Mouse (Mus musculus): Measurements from ENCODE around the gene B3gntl1.

B3gntl1 gene

GRCm38 (mm10) chr11:121648166-121648565, 24.8 kb downstream of the B3gntl1 start:
- no peak for DNase-seq (ENCODE audit: low spot score)

GRCm38 (mm10) chr11:121647321-121647720, 25.6 kb downstream of the B3gntl1 start:
- DNase-seq (ENCODE audit: low spot score) = no peak

DNA sequence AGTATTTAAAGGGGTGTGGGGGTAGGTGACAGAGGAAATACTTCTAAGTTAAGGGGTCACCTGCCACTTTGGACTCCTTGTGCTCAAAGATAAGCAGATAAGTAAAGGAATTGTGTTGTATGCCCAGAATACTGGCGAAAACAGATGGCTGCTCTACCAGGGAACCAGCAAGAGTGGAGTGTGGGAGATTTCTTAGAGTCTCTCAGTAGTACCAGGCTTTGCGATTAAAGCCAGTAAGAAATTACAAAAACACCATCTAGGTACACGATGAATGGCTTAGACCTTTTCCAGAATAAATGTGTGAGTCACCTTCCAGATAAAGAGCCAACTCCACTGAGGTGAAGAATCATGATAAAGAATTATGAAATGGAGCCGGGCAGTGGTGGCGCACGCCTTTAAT, 27.6 kb downstream of the B3gntl1 start:
- no peak for DNase-seq (ENCODE audit: low spot score)

GRCm38 (mm10) chr11:121641501-121642145, 31.3 kb downstream of the B3gntl1 start:
- DNase-seq (ENCODE audit: low spot score) = no peak

DNA sequence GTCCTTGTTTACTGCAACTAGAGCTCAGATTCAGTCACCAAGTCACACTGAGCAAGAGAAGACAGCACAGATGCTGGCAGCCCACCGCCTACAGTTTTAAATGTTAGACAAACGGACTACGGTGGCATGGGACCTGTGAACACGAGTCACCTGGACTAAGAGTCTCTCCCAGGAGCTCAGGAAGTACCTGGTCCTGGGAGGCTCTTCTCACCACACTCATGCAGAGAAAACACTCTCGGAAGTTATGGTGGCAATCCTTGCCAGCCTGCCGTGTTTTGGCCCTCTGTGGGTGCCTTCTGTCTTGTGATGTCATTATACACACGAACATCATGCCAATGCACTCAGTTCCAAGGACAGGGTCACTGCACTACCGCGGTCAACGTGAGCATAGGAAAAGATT, 36.3 kb downstream of the B3gntl1 start:
- DNase-seq (ENCODE audit: low spot score) = no peak

DNA sequence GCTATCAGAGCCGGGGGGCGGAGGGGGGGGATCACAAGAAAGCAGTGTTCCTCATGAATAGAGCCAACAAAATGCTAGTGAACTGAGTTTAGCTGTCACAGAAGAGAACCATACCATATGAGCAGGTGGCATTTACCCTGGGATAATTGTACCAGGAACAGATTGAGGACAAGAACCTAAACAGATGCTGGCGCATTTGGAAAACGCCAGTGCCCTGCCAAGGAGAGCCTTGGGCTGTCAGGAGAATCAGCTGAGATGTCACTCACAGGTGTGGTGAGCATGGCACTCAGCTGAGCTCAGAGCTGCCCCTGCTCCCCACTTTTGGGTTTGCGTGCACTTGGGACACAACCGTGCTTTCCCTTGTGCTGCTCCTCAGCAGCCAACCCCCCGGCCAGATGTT, 41.5 kb downstream of the B3gntl1 start:
- no peak for DNase-seq (ENCODE audit: low spot score)

DNA sequence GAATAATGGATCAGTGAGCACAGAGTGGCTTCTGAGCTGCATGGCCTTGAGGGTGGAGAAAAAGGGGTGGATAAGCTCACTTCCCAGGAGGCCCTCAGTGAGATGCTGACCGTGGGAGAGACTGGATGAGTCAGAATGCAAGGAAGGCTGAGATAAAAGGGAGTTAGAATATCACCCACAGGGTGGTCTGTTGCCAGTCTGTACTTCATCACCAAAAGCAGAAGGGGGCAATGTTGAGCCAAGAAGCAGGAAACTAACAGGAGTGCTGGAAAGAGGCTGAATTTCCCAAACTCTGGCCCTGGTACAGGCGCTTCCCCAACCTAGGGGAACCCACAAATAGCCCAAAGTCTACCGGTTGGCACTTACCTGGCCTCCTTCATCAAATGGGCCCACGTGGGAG, 42.5 kb downstream of the B3gntl1 start:
- no peak for DNase-seq (ENCODE audit: low spot score)

DNA sequence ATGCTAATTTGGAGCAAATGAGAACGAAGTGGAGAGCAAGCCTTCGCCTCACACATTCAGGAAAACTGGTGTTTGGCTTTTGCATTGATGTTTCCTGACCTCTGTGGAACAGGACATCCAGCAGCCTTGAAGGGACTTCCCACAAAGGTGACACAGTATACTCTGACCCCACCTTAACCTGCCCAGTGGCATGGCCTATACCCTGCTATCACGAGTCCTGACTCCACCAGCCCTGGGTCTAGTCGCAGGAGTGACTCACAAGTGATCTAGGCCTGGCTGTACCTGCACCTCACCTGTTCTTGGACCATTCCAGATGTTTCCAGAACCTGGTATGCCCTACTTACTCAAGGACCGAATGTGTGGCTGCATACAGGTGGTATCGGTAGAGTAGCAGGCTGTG, 43.4 kb downstream of the B3gntl1 start:
- DNase-seq (ENCODE audit: low spot score) = no peak

- no peak for DNase-seq (ENCODE audit: low spot score)
These were observed 45.4 kb downstream of the B3gntl1 start for GRCm38 (mm10) chr11:121627521-121627920.

GRCm38 (mm10) chr11:121625007-121625406, 47.9 kb downstream of the B3gntl1 start:
- DNase-seq (ENCODE audit: low spot score) = no peak

- DNase-seq (ENCODE audit: low spot score) = no peak
These were observed 55.6 kb downstream of the B3gntl1 start for GRCm38 (mm10) chr11:121617371-121617770.

DNA sequence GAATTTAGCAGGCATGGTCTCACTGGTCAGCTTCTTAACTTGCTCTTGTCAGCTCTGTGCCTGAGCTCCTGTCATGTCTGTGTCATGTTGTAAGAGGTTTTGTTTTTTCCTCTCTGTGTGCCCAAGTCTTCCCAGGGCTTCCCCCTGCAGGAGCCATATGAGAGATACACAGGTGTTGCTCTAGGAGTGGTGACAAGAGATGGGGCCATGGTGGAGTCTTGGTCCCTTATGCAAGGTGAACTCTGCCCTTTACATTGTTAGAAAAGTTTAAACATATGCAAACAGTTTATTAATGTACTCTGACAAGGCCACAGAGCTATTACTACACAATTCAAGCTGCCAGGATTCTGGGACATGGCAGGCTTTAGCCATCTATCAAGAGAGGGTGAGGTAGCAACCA, 56.5 kb downstream of the B3gntl1 start:
- no peak for DNase-seq (ENCODE audit: low spot score)

DNA sequence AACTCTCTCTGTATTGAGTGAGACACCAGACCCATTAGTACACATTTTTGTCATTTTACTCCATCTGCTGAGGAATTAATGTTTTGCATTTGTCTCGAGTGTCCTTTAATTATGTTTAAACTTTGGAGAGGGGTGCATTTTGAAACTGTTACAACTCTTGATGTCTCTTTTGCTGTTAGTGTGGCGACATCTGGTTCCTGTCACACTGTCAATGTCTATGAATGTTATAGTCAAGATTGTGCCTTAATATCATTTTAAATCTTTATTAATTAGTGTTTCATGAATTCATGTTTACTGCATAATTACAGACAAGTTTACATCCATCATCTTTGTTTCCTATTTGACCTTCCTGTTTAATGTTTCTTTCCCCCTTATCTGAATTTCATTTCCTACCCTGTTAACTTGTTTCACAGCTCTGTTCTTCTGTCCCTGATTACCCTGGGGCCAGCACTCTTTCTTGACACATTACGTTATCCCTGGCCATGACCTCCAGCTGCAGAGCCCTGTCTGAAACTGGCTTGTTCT, 56.9 kb downstream of the B3gntl1 start:
- DNase-seq (ENCODE audit: low spot score) = no peak

- DNase-seq (ENCODE audit: low spot score) = no peak
These were observed 62.0 kb downstream of the B3gntl1 start for GRCm38 (mm10) chr11:121610976-121611375.

DNA sequence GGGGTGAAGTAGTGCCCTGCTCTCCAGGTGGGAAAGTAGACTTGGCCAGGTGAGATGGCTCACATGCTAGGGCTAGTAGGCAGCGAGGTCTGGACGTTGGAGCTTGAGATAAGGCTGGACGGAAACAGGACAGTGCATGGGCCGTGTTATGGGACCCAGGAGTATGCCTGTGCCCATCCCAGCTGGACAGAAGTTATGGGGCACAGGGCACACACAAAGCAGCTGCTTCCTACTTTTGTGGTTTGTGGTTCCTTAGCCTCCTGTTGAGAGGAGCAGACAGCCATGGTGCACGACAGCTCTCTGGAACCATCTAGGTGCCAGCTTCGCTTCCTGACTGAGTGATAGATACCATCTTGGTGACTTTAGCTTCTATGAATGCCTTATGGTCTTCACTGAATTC, 67.3 kb downstream of the B3gntl1 start:
- DNase-seq (ENCODE audit: low spot score) = no peak

GRCm38 (mm10) chr11:121601422-121601821, 71.5 kb downstream of the B3gntl1 start:
- no peak for DNase-seq (ENCODE audit: low spot score)

DNA sequence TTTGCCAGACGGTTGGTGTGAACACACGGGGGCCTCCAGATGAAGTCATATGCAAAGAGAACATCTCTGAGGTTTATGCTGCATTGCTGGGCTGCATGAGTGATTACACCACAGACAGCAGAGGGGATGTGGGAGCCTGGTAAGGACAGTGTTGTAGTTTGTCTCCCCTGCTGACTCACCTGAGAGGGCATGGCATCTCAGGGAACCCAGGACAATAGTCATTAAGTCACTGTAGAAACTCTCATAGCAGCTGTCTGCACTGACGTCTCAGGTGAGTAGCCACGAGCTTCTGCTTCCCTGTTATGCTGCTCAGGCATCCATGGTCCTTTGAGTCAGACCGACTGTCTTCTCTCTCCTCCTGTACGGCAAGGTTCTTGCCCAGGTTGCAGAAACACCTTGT, 75.7 kb downstream of the B3gntl1 start:
- no peak for DNase-seq (ENCODE audit: low spot score)

DNA sequence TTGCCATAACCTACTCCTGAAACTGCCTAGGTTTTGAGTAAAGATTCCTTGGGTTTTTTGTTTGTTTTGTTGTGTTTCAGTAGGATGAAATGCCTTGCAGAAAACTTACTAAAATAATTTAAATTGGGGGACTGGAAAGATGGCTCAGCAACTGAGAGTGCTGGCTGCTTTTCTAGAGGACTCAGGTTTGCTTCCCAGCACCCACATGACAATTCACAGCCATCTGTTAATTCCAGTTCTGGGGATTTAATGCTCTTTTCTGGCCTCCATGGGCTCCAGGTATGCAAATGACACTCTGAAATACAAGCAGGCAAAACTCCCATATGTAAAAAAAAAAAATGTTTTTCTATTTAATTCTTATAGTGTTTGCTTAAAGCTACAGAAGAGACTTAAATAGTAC, 91.1 kb downstream of the B3gntl1 start:
- no peak for DNase-seq (ENCODE audit: low spot score)

Data from testis, postnatal 10 days (tissue).